Mouse (Mus musculus) monocyte, adult 5-6 weeks (primary cell): Measurements from ENCODE around the gene Ifi214. TPM values are rescaled to one million over a fixed set of nuclear protein-coding genes. Genes with fewer than 3 reads are reported as not detected.
"Not testable (repeated sequence)": the region's sequence is repeated elsewhere in the genome, so short reads cannot be mapped to it uniquely, and the experiment has no call there.

Experiments
- ATAC-seq: fragments of 153-309, 156-312 bp; replicated peaks from 2 replicates; pipeline ENCODE4 v1.8.0; 2017; ENCODE audit warnings: mild to moderate bottlenecking; ENCODE audit not compliant: low TSS enrichment, insufficient number of reproducible peaks, severe bottlenecking, poor library complexity, low FRiP score
- total RNA-seq: library from RNA; stranded (forward); fragments of 200-1000, 200-491, 200-594 nt; gene quantifications from 3 replicates; pipeline ENCODE4 v1.2.3, GENCODE M21; 2017

Ifi214 gene
- total RNA-seq: 8.1 to 25.5 TPM (median 8.2 TPM) in 3 replicates

GRCm38 (mm10) chr1:173535791-173536190 lies at the start of gene Ifi214:
Gene Ifi214 (minus strand): TSS chr1:173535957.
- ATAC-seq: not testable (repeated sequence)

GRCm38 (mm10) chr1:173579921-173580585 lies 44.3 kb upstream of the Ifi214 start:
- ATAC-seq: no peak

GRCm38 (mm10) chr1:173579079-173579478 lies 43.3 kb upstream of the Ifi214 start:
- ATAC-seq: no peak

GRCm38 (mm10) chr1:173550491-173551050 lies 14.8 kb upstream of the Ifi214 start:
- ATAC-seq: not testable (repeated sequence)

GRCm38 (mm10) chr1:173548798-173549197 lies 13.0 kb upstream of the Ifi214 start:
- not testable (repeated sequence) for ATAC-seq

GRCm38 (mm10) chr1:173521452-173521851 lies 14.3 kb downstream of the Ifi214 start:
- no peak for ATAC-seq

GRCm38 (mm10) chr1:173510595-173510994 lies 25.2 kb downstream of the Ifi214 start:
- ATAC-seq: not testable (repeated sequence)

GRCm38 (mm10) chr1:173491483-173491882 lies 44.3 kb downstream of the Ifi214 start:
- not testable (repeated sequence) for ATAC-seq

- not testable (repeated sequence) for ATAC-seq
Observed at GRCm38 (mm10) chr1:173490812-173491480, 44.8 kb downstream of the Ifi214 start, which contains the start of gene Ifi206. Gene Ifi206 (minus strand): TSS chr1:173491041.

- not testable (repeated sequence) for ATAC-seq
Observed at GRCm38 (mm10) chr1:173481182-173481574, 54.6 kb downstream of the Ifi214 start.

GRCm38 (mm10) chr1:173480399-173481181 lies 55.2 kb downstream of the Ifi214 start:
- ATAC-seq: not testable (repeated sequence)

Other genes with a start within 250 kb of the Ifi214 start
- not detected in 3 replicates for gene Ackr1, start 202.2 kb downstream of the Ifi214 start, total RNA-seq
- 140 to 167 TPM (median 156 TPM) in 3 replicates for gene Aim2, start 185.1 kb downstream of the Ifi214 start, total RNA-seq
- gene Cadm3, start 168.3 kb downstream of the Ifi214 start, total RNA-seq: 3.2 to 9.0 TPM (median 6.9 TPM) in 3 replicates
- gene Ifi206, start 44.9 kb downstream of the Ifi214 start, total RNA-seq: 4.2 to 36.2 TPM (median 8.6 TPM) in 3 replicates
- 33.0 to 48.3 TPM (median 33.3 TPM) in 3 replicates for gene Ifi213, start 63.3 kb upstream of the Ifi214 start, total RNA-seq
- gene Ifi209, start 95.0 kb upstream of the Ifi214 start, total RNA-seq: 126 to 221 TPM (median 147 TPM) in 3 replicates
- 5.0 to 30.4 TPM (median 5.0 TPM) in 3 replicates for gene Ifi208, start 137.7 kb upstream of the Ifi214 start, total RNA-seq
- gene Ifi207, start 205.8 kb upstream of the Ifi214 start, total RNA-seq: 27.5 to 53.9 TPM (median 45.4 TPM) in 3 replicates
- gene Ifi204, start 231.0 kb upstream of the Ifi214 start, total RNA-seq: 160 to 239 TPM (median 218 TPM) in 3 replicates